Mouse (Mus musculus) spleen, postnatal 14 days (tissue): ENCODE data around the gene Ehd1.
A peak's percentile ranks its signal among the peaks of the same experiment; 100 is the strongest.

Experiments
- DNase-seq, 2 experiments: peaks; one replicate each; pipeline ENCODE4 v3.0.0; 2021 to 2022; ENCODE audit warnings: low spot score in 2 of 2

Gene Ehd1

DNA sequence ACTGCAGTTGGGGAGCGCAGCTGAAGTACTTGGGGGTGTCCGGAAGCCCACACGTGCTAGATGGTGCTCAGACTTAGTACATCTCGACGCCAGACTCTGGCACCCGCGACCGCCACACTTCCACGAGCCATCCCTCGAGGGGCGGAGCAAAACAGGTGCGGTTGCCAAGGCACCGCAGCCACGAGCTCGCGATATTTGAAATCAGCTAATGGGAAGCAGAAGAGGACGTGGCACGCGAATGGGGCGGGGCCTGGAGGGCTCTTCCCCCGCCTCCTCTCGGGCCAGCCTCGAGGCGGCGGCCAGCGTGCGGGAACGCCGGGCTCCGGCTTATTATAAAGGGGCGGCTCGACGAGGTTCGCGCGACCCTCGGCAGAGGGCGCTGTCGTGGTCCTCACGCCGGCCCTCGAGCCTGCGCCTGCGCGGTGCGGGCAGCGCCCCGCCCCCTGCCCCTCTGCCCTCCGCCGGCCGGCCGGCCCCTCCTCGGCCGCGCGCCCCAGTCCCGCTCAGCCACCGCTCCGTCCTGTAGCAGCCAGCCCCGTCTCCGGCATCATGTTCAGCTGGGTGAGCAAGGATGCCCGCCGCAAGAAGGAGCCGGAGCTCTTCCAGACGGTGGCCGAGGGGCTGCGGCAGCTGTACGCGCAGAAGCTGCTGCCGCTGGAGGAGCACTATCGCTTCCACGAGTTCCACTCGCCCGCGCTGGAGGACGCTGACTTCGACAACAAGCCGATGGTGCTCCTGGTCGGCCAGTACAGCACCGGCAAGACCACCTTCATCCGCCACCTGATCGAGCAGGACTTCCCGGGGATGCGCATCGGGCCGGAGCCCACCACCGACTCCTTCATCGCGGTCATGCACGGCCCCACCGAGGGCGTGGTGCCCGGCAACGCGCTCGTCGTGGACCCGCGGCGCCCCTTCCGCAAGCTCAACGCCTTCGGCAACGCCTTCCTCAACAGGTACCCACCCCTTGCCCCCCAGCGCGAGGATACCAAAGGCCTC, at the start of gene Ehd1:
Ehd1 (plus strand) TSS at position 300 of the 996 bp plus-strand sequence.
- DNase-seq, result peak; percentile 96

DNA sequence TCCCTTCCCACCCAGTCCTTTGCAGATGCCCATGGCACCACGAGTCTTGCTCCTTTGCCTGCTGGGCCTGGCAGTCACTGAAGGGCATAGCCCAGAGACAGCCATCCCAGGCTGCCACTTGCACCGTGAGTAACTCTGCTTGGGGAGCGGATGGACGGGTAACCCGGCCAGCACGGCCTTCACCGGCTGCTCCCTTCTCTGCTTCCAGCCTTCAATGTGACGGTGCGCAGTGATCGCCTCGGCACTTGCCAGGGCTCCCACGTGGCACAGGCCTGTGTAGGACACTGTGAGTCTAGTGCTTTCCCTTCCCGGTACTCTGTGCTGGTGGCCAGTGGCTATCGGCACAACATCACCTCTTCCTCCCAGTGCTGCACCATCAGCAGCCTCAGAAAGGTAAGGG, 49.8 kb upstream of the Ehd1 start:
- DNase-seq, result no peak

DNA sequence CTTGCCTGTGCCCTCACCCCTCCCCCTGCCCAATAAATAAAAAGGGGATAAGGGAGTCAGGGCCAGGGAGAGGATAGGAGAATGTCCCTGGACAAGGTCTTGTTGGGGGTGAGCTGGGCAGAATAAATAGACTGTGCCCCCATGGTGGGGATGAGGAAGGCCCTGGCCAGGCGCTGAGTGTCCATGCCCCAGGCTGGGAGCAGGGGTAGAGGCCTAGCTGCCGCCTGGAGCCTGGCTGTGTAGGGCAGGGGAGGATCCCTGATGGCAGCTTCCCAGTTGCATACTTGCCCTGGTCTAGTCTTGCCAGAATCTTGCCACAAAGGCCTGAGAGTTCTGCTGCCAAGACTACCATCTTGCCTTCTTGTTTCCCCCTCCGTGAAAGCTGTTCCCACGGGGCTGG, 48.7 kb upstream of the Ehd1 start:
- DNase-seq, result no peak

DNA sequence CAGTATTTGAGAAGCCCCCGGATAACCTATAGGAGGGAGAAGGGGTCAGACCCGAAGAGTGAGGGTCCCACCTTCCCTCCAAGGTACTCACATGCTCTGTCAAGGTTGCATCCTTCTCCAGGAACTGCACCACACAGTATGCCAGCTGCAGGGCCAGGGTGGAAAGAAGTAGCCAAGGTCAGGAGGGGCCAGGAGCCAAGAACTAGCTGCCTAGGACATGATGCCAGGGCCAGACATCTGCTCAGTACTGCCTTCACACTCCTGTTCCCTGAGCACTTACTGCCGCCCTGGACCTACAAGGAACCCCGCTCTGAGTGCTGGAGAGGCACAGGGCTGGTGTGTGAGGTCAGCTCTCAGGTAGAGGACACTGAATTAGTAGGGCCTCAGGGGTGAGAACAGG, 46.1 kb upstream of the Ehd1 start:
- DNase-seq, result no peak

DNA sequence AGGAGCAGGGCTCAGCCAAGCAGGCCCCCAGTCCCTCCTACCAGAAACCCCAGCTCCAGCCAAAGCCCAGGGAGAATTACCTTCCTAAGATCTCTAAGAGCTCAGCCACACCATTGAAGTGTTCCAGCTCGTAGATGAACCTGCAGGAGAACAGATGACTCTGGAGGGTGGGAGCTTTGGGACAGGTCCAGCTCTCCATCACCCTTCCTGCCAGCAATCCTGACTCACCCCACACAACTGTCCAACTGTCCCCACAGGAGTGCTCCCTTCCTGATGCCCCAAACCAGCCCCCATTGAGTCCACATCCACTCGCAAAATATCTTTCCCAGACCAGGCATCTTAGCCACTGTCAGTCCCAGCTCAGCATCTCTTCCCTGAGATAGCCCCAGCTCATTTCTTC, 45.5 kb upstream of the Ehd1 start:
- no peak for DNase-seq

DNA sequence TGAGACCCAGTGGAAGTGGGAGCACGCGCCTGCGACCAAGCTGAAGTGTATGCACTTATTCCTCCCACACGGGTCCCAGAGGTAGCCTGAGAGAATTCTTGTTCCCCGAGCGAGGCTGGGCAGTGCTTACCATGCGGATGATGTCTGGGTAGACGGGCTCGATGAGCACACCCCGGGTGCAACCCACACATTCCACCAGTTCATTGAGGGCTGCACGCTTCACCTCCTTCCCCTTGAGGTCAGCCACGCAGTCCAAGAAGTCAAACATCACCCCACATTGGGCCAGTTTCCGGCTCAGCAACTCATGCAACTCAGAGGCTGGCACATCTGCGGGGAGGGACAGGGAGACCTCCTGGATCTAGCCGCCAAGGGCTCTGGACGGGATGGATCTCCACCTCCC, 42.9 kb upstream of the Ehd1 start:
- no peak for DNase-seq

DNA sequence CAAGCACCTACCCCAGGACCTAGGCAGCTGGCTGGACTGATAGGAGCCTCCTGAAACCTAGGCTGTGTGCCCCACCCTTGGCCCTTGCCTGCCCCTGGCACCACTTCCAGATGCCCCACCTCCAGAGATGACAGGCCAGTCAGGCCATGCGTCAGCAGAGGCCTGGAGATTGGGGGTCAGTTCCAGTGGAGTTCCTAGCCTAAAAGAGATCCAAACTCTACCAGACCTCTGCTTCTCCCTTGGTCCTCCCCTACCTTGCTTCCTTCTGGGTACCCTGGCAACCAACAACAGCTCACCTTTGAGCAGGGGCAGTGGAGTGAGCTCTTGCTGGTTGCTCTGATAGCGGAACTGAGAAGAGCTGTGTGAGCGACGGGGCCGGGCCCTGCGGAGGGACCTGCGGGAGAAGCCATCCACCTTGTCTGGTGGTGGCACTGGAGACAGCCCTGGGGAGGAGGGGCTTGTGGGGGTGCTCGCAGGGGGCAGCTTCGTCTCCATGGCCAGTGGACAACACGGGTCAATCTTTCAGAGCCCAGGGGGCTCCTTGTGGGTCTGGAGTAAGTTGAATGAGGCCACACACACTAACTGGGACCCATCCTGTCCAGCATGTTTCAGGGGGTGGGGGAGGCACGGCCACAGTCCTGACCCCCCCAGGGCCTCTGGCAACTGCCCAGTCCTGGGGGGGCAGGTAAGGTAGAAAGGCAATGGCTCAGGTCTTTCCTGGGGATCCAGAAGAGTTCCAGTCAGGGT, 42.0 kb upstream of the Ehd1 start:
- DNase-seq, result peak; percentile 57 to 63

DNA sequence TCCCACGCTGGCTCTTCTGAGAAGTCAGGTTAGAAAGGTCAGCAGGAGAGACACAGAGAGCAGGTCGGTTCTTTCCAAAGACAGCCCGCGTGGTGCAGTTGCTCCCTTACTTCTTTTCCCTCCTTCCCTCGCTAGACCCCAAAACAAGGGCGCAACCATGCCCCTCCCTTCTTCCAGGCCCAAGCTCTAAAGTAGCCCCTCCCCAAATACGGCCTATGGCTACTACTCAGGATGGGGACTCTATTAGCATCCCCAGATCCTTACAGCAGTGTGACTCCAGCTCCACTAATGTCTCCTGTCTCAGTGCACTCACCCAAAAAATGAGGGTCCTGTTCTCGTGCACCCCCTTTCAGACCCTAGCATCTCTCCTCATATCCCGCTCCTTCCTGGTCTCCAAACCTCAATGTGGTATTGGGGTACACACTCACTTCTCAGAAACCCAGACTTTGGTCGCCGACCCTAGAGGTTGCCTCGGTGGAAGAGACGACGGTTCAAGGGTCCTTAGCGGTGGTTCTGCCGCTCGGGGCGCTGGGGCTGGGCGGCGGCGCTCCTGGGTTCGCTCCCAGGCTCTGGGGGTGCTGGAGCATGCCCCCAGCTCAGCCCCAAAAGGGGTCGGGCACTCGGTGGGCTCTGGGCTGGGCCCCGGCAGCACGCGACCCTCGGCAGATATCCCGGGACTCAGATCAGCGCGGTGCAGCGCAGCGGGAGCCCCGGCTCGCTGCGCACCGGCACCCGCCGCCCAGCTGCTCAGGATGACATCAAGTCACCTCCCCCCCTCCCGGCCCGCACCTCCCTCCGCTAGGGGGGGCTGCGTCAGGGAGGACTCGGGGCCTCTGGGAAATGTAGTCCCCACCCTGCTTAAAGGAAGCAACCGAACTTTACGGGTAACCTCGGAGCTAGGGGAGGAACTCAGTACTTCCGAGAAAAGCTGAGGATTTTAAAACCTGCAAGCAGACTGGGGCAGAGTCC, 41.2 kb upstream of the Ehd1 start, which contains the start of gene Ppp2r5b:
Ppp2r5b (minus strand) TSS at position 789 of the 969 bp plus-strand sequence.
- DNase-seq, result peak; percentile 96 to 97

DNA sequence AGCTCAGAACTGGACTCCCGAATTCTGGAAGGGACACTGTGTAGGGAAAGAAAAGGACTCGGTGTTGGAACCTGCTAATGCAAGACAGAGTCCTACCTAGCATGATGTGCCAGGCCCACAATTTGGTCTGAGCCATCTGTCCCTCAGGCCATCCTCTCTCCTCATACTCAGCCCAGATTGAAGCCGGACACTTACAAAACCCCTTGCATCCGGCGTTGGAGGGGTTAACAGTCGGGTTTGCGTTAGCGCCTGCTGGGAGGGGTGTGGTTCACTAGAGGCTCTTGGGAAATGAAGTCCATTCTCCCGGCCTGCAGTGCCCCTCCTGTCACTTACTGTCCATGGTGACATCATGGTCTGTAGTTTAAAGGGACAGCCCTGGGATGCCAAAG, 40.5 kb upstream of the Ehd1 start:
- peak; percentile 76 to 81 for DNase-seq

DNA sequence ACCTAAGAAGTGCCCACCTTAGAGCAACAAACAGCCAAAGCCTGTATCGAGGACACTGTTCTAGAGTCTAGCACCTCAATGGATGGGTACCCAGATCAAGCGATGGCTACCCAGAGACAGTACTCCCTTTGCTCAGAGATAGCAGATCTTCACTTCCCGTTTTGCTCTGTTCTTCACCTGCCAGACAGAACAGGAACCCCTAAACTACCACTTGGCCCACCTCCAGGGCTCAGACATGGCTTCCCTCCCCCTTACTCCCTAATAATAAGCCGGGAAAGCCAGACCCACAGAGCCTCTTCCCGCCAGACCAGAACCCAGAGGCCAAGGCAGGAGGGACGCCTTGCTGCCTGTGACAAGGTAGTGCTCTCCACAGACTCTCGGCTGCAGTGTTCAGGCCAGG, 39.7 kb upstream of the Ehd1 start:
- DNase-seq, result no peak

DNA sequence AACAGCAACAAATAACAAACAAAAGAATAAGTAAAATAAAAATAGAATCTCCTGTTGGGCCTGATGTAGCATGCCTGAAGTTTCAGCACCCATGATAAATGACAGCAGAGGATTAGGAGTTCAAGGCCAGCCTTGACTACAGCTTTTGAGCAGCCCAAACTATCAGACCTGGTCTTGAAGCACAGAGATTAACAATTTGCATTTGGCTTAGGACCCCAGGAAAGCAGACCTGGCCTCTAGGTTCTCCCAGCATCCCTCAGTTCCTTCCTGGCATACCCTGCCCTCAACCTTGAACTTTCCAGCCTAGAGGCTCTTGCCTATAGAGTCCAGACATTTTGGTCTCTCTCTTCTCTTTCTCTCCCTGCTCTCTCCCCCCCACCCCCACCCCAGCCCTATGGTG, 37.8 kb upstream of the Ehd1 start:
- DNase-seq, result no peak

DNA sequence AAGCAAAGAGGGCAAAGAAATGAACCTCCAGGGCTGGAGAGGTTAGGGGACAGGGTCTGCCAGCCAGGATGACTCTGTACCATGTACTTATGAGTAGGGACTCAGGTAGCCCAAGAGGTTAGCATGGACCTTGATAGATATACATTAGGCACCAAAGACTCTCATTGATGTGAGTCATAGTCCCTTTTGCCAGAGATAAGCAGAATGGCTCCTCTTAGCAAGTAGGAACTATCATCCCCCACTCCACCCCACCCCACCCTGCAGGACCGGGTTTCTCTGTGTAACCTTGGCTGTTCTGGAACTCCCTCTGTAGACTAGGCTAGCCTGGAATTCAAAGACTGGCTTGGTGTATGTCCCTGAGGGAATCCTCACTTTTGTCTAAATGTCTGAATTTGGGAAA, 36.4 kb upstream of the Ehd1 start:
- DNase-seq, result no peak

DNA sequence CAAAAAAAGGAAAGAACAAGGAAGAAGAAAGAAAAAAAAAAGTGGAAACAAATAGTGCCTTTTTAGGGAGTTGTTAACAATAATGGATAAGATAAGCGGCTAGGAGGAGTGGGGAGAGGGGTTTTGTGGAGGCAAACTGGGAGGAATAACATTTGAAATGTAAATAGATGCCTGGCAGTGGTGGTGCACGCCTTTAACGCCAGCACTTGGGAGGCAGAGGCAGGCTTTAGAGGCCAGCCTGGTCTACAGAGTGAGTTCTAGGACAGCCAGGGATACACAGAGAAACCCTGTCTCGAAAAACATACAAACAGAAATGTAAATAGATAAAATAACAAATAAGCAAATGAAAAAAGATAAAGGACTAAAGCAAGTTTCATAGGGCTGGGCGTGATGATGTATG, 35.8 kb upstream of the Ehd1 start:
- DNase-seq, result no peak

DNA sequence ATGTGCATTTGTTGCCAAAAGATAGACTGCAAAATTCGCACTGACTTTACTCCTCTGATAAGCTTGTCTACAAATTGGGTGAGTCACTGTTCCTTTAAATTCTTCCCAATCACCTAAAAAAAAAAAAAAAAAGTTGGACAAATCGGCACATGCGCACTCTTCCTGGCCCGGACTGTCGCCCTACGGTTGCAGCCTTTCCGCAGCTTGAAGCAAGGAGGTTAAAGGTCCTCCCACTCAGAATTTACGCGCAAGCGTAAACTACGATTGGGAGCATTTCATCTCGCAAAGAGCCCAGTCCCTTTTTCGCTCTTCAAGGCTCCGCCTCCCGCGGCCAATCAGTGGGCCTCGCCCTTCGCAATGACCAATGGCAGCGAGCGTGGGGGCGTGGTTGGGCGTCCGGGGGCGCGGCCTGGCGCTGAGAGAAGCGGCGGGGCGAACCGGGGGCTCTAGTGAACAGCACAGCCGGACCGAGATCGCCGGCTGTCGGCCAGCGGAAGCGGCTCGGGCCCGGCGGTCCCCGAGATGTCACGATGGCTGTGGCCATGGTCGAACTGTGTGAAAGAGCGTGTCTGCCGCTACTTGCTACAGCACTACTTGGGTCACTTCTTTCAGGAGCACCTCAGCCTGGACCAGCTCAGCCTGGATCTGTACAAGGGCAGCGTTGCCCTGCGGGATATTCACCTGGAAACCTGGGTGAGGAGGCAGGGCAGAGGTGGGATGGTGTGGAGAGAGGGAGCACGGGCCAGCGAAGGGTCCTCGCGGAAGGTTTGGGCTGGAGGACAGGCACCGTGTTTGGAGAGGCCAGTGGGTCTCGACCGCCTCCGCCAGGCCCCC, 35.0 kb upstream of the Ehd1 start, which contains the start of gene Atg2a:
Atg2a (plus strand) TSS at position 395 of the 834 bp plus-strand sequence.
- DNase-seq, result peak; percentile 96 to 98

DNA sequence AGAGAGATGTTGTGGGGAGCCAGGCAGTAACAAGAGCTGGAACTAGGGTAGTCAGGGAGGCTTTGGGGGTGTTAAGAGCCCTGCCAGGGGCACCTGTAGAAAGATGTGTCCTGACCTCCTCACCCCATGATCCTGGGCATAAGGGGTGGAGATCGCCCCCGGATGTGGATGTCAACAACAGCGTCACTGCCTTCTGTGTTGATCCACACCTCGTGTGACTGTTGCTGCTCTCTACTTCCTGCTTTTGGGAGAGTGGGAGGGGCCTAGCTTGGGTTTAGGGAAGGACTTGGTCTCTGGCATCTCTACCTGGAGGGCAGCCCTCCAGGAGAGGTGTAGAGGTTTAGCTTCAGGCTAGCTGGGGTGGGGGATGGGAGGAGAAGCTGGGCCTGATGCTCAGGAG, 34.2 kb upstream of the Ehd1 start:
- peak in 1 of 2 experiments; percentile 55 for DNase-seq

DNA sequence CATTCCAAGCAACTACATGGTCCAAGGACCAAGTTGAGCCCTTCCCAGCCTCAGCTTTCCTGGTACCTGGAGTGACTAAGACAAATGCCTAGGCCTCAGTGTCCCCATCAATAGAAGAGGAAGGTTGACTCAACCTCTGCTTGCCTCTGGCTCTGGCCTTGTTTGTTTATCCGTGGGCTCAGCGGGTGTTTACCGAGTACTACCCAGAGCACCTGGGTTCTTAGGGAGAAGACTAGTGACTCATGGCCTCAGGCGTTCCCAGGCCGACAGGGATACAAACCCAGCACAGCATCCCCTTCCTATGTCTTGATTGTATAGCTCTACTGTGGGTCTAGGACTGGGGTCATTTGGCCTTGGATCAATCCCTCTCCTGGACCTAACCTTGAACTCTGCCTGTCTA, 33.3 kb upstream of the Ehd1 start:
- DNase-seq, result no peak

DNA sequence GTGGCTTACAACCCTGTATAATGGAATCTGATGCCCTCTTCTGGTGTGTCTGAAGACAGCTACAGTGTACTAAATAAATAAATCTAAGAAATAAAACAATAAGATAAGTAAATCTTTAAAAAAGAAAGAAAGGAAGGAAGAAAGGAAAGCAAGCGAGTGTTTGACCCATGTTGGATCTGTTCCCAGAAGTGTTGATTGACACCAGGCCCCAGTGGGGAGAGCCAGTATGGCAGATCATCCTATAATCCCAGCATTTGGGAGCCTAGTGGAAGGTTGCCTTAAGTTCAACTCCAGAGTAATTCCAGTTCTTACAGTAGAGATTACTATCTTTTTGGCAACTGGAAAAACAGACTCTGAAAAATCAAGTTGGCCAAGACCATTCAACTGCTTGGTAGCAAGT, 30.7 kb upstream of the Ehd1 start:
- no peak for DNase-seq

DNA sequence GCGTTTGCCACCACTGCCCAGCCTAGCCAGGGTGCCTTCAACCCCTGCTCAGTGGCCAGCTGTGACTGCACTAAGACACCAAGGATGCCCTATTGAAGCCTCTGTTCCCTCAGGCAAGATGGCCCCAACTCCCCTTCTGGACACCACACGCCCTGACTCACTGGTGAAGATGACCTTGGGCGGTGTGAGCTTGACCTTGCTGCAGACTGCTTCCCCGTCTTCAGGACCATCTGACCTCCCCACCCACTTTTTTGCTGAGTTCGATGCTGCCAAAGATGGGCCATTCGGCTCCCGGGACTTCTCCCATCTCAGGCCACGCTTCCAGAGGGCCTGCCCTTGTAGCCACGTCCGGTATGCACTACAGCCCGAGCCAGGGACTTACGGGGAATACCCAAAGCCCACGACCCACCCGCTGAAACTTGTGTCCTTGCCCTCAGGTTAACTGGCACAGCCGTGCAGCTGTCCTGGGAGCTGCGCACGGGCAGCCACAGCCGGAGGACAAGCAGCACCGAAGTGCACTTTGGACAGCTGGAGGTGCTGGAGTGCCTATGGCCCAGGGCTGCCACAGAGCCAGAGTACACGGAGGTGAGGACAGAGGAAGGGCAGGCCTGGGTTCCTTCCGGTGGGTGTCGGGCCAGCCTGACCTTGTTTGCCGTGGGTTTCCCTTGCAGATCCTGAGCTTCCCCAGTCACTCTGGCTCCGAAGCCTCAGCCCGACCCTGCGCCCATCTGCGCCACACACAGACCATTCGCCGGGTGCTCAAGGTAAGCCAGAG, 28.8 kb upstream of the Ehd1 start:
- no peak for DNase-seq

DNA sequence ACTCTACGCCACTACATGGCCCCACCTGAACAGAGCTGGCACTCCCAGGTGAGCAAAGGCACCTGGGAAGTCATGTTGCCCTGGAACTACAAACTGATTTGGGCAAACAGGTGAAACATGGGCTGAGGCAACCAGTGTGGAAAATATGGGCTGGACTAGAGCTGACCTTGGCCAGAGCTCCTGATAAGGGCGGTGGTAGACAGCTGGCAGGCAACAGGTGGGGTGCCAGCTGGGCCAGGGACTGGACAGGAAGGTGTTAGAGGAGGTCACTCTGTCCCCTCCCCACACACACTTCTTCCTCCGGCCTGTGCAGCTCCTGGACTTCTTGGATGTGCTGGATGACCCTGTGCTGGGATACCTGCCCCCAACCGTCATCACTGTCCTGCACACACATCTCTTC, 23.5 kb upstream of the Ehd1 start:
- no peak for DNase-seq

DNA sequence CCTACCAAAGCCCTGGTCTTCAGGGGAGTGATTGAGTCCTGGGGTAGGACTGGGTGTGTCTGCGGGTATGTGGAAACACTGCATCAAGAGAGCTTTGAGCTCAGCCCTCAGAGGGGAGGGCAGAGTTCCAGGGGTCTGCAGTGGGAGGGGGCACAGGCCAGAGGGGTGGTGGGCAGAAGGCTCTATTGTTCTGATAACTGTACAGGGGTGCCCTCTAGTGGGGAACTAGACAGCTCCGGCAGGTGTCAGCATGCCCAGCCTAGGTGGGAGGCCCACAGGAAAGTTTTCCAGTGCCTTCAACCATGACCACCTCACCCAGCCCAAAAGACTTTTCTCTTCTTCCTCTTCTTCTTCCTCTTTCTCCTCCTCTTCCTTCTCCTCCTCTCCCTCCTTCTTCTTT, 16.1 kb upstream of the Ehd1 start:
- no peak for DNase-seq
